Mouse (Mus musculus) right cerebral cortex, postnatal 14 days (tissue): ENCODE results near the gene Cyp4a29.
"Not testable (repeated sequence)": the region's sequence is repeated elsewhere in the genome, so short reads cannot be mapped to it uniquely, and the experiment has no call there.

Source experiments
- DNase-seq: peaks from one replicate; pipeline ENCODE4 v3.0.0; 2022

The Cyp4a29 gene

GRCm38 (mm10) chr4:115241784-115242183 is at the start of gene Cyp4a29:
Gene Cyp4a29, plus strand, starts transcription at chr4:115242084.
- DNase-seq = no peak

- not testable (repeated sequence) for DNase-seq
Measured at GRCm38 (mm10) chr4:115232901-115233300, 9.0 kb upstream of the Cyp4a29 start.

GRCm38 (mm10) chr4:115236462-115237096 is 5.3 kb upstream of the Cyp4a29 start:
- DNase-seq = no peak

GRCm38 (mm10) chr4:115264687-115265569 is 23.0 kb downstream of the Cyp4a29 start:
- not testable (repeated sequence) for DNase-seq

- not testable (repeated sequence) for DNase-seq
Measured at GRCm38 (mm10) chr4:115278215-115278982, 36.5 kb downstream of the Cyp4a29 start.

GRCm38 (mm10) chr4:115280342-115280741 is 38.5 kb downstream of the Cyp4a29 start:
- no peak for DNase-seq

- DNase-seq = not testable (repeated sequence)
Measured at GRCm38 (mm10) chr4:115280779-115281178, 38.9 kb downstream of the Cyp4a29 start.

- DNase-seq = not testable (repeated sequence)
Measured at GRCm38 (mm10) chr4:115281231-115281767, 39.4 kb downstream of the Cyp4a29 start.

- DNase-seq = not testable (repeated sequence)
Measured at GRCm38 (mm10) chr4:115298746-115299145, 56.9 kb downstream of the Cyp4a29 start, which contains the start of gene Cyp4a12a. Gene Cyp4a12a, plus strand, starts transcription at chr4:115299046.
